Mouse (Mus musculus) kidney, embryonic 14.5 days (tissue): ENCODE measurements around the gene Cry2. TPM values are rescaled to one million over a fixed set of nuclear protein-coding genes. Genes with fewer than 3 reads are reported as not detected.
A peak's percentile ranks its signal among the peaks of the same experiment; 100 is the strongest.

Experiments
- ATAC-seq: fragments of 200-750 bp; cut with Nextera tagmentation; 2 replicates; pipeline ENCODE4 v1.8.0; 2017; ENCODE audit warnings: moderate number of reproducible peaks, mild to moderate bottlenecking, moderate TSS enrichment, moderate library complexity; ENCODE audit not compliant: low FRiP score, low TSS enrichment
- H3K27ac ChIP-seq: fragments of 300-500 bp; sonication (generic); 2 replicates; pipeline ENCODE4 v1.5.1; 2014; ENCODE audit warnings: low read depth, mild to moderate bottlenecking, low read length, moderate library complexity, mixed read lengths
- H3K27me3 ChIP-seq: fragments of 300-500 bp; sonication (generic); 2 replicates; pipeline ENCODE4 v1.6.1; 2014; ENCODE audit warnings: mild to moderate bottlenecking, low read length; ENCODE audit not compliant: control insufficient read depth, insufficient read depth
- H3K36me3 ChIP-seq: fragments of 300-500 bp; sonication (generic); 2 replicates; pipeline ENCODE4 v1.6.1; 2014; ENCODE audit warnings: low read length, mixed read lengths; ENCODE audit not compliant: control insufficient read depth, insufficient read depth
- H3K4me1 ChIP-seq: fragments of 300-500 bp; sonication (generic); 2 replicates; pipeline ENCODE4 v1.6.1; 2014; ENCODE audit warnings: low read length, mixed read lengths; ENCODE audit not compliant: control insufficient read depth, insufficient read depth
- H3K4me2 ChIP-seq: fragments of 300-500 bp; sonication (generic); replicated peaks from 2 replicates; pipeline ENCODE4 v1.6.1; 2014; ENCODE audit warnings: low read depth, mild to moderate bottlenecking, low read length
- H3K4me3 ChIP-seq: fragments of 300-500 bp; sonication (generic); 2 replicates; pipeline ENCODE4 v1.5.1; 2014; ENCODE audit warnings: mild to moderate bottlenecking, low read length
- H3K9ac ChIP-seq: fragments of 300-500 bp; sonication (generic); 2 replicates; pipeline ENCODE4 v1.6.1; 2014; ENCODE audit warnings: low read depth, mild to moderate bottlenecking, low read length, moderate library complexity
- H3K9me3 ChIP-seq: fragments of 300-500 bp; sonication (generic); 2 replicates; pipeline ENCODE4 v1.6.1; 2016; ENCODE audit warnings: low read length; ENCODE audit not compliant: control insufficient read depth
- WGBS: fragments of 180-500 bp; shearing (Covaris S2); extraction: QIAGEN DNeasy Blood & Tissue Kit; methylation state at CpG from one replicate; pipeline ENCODE4 v1.1.7; 2014; 5-methylcytosine and 5-hydroxymethylcytosine counted together
- polyA plus RNA-seq: library from polyadenylated mRNA; unstranded; fragments of >200 nt; fragmentation: Nextera tagmentation; extraction: Ambion mirVana; gene quantifications from 2 replicates; pipeline ENCODE4 v1.2.1, GENCODE M21; 2014

The Cry2 gene
- polyA plus RNA-seq, 1 experiment from 2014 or later: 21.3 TPM

GRCm38 (mm10) chr2:92374514-92374913 lies 59.3 kb downstream of the Cry2 start, which contains the start of the genes Pex16 and Large2:
Gene Pex16, plus strand, starts transcription at chr2:92374676.
Gene Large2, minus strand, starts transcription at chr2:92374869.
- H3K27ac ChIP-seq: peak within 1 kb of the TSS; percentile 95
- peaks cover 22% of the 10 kb centered on the region for H3K36me3 ChIP-seq
- H3K4me2 ChIP-seq: peak within 1 kb of the TSS; percentile 95
- H3K4me1 ChIP-seq: peaks cover 36% of the 10 kb centered on the region
- peak within 1 kb of the TSS; percentile 78 for H3K4me3 ChIP-seq
- no peak for ATAC-seq
- peak within 1 kb of the TSS; percentile 74 for H3K9ac ChIP-seq
- H3K9me3 ChIP-seq: no peaks in the 10 kb centered on the region
- peaks cover 9% of the 10 kb centered on the region; the same call in 1 of the 2 replicates for H3K27me3 ChIP-seq
- 3% methylated on average over 16 of the region's 16 CpGs for WGBS

DNA sequence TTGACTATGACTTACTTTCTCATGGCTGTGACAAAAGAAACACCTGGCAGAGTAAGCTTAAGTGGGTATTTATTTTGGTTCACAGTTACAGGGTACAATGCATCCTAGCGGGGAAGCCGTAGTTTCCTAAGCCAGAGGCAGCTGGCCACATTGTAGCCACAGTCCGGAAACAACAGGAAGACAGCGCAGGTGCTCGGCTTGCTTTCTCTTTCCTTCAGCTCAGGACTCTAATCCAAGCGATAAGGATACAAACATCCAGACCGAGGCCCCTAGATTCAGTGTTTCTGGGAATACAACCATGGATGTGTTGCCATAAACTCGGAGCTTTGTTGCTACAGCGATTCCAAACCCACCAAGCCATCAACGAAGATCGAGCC lies 60.4 kb downstream of the Cry2 start:
- no peaks in the 10 kb centered on the region for H3K9me3 ChIP-seq
- no peak overlapping the region for H3K4me2 ChIP-seq
- no peak for ATAC-seq
- no peak overlapping the region for H3K4me3 ChIP-seq
- H3K27me3 ChIP-seq: peaks cover 12% of the 10 kb centered on the region; the same call in 1 of the 2 replicates
- 66% methylated on average over 11 of the region's 11 CpGs for WGBS
- peaks cover 11% of the 10 kb centered on the region for H3K36me3 ChIP-seq
- peak overlapping the region; percentile 94 for H3K27ac ChIP-seq
- no peak overlapping the region for H3K9ac ChIP-seq
- H3K4me1 ChIP-seq: peaks cover 41% of the 10 kb centered on the region

- Histone ChIP-seq H3K4me1 (peaks cover 41% of the 10 kb centered on the region), H3K9ac (no peak overlapping the region; the same call in 1 of the 2 replicates)
These were observed 60.9 kb downstream of the Cry2 start for GRCm38 (mm10) chr2:92372767-92373436.

DNA sequence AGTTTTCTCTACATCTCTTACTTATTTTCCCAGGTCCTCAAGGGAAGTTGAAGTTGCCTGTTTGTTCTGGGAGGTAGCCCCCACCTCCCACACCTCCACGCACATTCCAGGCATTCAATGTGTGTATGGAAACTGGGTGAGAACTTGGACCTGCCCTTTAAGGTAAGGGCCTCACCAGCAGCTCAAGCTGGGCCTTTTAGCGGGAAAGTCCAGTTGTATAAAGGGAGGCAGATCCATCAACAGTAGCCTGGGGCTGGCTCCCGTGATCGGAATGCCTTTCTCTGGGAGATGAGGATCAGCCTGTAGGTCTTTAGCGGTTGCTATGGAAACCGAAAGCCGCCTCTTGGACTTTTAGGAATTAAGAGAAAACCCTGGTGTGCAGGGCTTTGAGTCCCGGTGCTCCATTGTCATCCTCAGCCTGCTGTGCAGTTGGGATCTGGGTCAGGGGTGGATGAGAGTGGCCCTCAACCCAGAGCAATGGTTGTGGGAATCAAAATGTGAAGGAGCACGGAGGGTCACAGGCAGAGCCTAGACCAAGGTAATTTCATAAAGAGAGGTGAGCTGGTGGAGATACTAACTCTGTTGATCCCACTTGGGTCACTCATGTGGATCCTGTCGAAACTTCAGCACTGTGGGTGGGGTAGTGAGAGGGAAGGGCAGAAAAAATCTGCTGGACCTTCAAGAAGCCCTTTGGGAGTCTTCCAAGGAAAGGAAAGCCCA lies 61.7 kb downstream of the Cry2 start:
- H3K27ac ChIP-seq: peak overlapping the region; percentile 94
- H3K36me3 ChIP-seq: no peaks in the 10 kb centered on the region
- H3K4me1 ChIP-seq: peaks cover 44% of the 10 kb centered on the region
- no peak for ATAC-seq
- H3K27me3 ChIP-seq: peaks cover 12% of the 10 kb centered on the region; the same call in 1 of the 2 replicates
- no peaks in the 10 kb centered on the region for H3K9me3 ChIP-seq
- H3K9ac ChIP-seq: peak overlapping the region; percentile 69; the same call in 1 of the 2 replicates
- no peak overlapping the region for H3K4me3 ChIP-seq
- 23% methylated on average over 10 of the region's 10 CpGs for WGBS
- peak overlapping the region; percentile 74; the same call in 1 of the 2 replicates for H3K4me2 ChIP-seq

More at GRCm38 (mm10) chr2:92372767-92373436, 60.9 kb downstream of the Cry2 start:
- Histone ChIP-seq H3K27ac (peak overlapping the region; percentile 94), H3K4me3 (no peak overlapping the region), H3K27me3 (peaks cover 12% of the 10 kb centered on the region; the same call in 1 of the 2 replicates), H3K36me3 (peaks cover 5% of the 10 kb centered on the region), H3K4me2 (no peak overlapping the region), H3K9me3 (no peaks in the 10 kb centered on the region)
- no peak for ATAC-seq
- 31% methylated on average over 9 of the region's 9 CpGs for WGBS

- Histone ChIP-seq H3K27me3 (peaks cover 12% of the 10 kb centered on the region; the same call in 1 of the 2 replicates), H3K9me3 (no peaks in the 10 kb centered on the region), H3K9ac (peak overlapping the region; percentile 69), H3K27ac (peak overlapping the region; percentile 94), H3K4me1 (peaks cover 47% of the 10 kb centered on the region), H3K4me3 (peak overlapping the region; percentile 49), H3K4me2 (peak overlapping the region; percentile 74), H3K36me3 (peaks cover 2% of the 10 kb centered on the region; the same call in 1 of the 2 replicates)
- peak; percentile 64 for ATAC-seq
- WGBS: 2% methylated on average over 45 of the region's 45 CpGs
These were observed 62.7 kb downstream of the Cry2 start for GRCm38 (mm10) chr2:92370821-92371805.

DNA sequence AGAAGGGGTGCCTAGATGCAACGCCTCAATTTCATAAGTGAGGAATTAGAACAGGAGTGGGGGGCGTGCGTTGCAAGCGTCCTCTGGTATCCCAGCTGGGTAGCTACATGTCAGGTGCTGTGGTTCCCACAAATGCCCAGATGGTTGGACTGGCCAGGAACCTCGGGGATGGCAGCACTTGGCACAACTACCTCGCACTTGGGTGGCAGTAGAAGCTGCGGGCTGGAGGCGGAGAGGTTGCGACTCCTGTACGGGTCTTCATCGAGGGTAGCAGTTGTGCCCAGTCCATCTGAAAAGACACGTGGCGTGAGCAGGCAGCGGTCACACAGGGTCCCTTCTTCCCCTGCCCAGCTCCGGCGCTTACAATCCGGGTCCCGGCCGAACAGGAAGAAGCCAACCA lies 63.5 kb downstream of the Cry2 start:
- peak overlapping the region; percentile 94 for H3K27ac ChIP-seq
- ATAC-seq: 0 out of 2 replicates have a peak, but pooled peaks have one; percentile 0
- 12% methylated on average over 19 of the region's 19 CpGs for WGBS

GRCm38 (mm10) chr2:92367383-92368029 lies 66.3 kb downstream of the Cry2 start:
- Histone ChIP-seq H3K4me3 (no peak overlapping the region), H3K4me1 (peaks cover 33% of the 10 kb centered on the region), H3K27me3 (peaks cover 12% of the 10 kb centered on the region; the same call in 1 of the 2 replicates), H3K9ac (no peak overlapping the region), H3K36me3 (peaks cover 26% of the 10 kb centered on the region; the same call in 1 of the 2 replicates), H3K4me2 (no peak overlapping the region), H3K27ac (no peak overlapping the region), H3K9me3 (no peaks in the 10 kb centered on the region)
- 30% methylated on average over 20 of the region's 20 CpGs for WGBS
- ATAC-seq: no peak

More for the DNA sequence above, 63.5 kb downstream of the Cry2 start:
- peaks cover 6% of the 10 kb centered on the region; the same call in 1 of the 2 replicates for H3K36me3 ChIP-seq
- H3K4me3 ChIP-seq: peak overlapping the region; percentile 49
- peak overlapping the region; percentile 74 for H3K4me2 ChIP-seq
- peaks cover 12% of the 10 kb centered on the region; the same call in 1 of the 2 replicates for H3K27me3 ChIP-seq
- peaks cover 41% of the 10 kb centered on the region for H3K4me1 ChIP-seq
- H3K9ac ChIP-seq: peak overlapping the region; percentile 69
- no peaks in the 10 kb centered on the region for H3K9me3 ChIP-seq

- H3K36me3 ChIP-seq: peaks cover 32% of the 10 kb centered on the region; the same call in 1 of the 2 replicates
- H3K27me3 ChIP-seq: 0 out of 2 replicates have a peak, but pooled peaks cover 7% of the 10 kb centered on the region
- no peak overlapping the region for H3K27ac ChIP-seq
- no peak overlapping the region for H3K4me3 ChIP-seq
- no peak for ATAC-seq
- H3K9me3 ChIP-seq: no peaks in the 10 kb centered on the region
- H3K4me2 ChIP-seq: no peak overlapping the region
- H3K4me1 ChIP-seq: peaks cover 20% of the 10 kb centered on the region
- 93% methylated on average over 10 of the region's 10 CpGs for WGBS
- no peak overlapping the region for H3K9ac ChIP-seq
These were observed 68.3 kb downstream of the Cry2 start for GRCm38 (mm10) chr2:92365568-92365967.
